Mouse (Mus musculus): ENCODE measurements at regions not wholly inside any gene's neighbourhood (a gene's known extent, or its start where the extent isn't known, plus 50 kb on each side); places are given as distances from the start of the nearest gene placed in this dataset.

GRCm38 (mm10) chr19:59585835-59586234 lies 127.7 kb downstream of the Emx2 start:
- 35% methylated on average over 4 of the region's 4 CpGs for WGBS
- DNase-seq (ENCODE audit: low spot score, missing footprints) (peak; percentile 85), ATAC-seq (ENCODE audit: low FRiP score) (no peak)
- Histone ChIP-seq H3K4me3 (ENCODE audit: low read depth, low read length) (no peak overlapping the region), H3K9ac (ENCODE audit: low read length) (no peak overlapping the region), H3K27me3 (ENCODE audit: control insufficient read depth, insufficient read depth, low read length) (peaks cover 16% of the 10 kb centered on the region), H3K36me3 (ENCODE audit: control insufficient read depth, insufficient read depth, low read length) (no peaks in the 10 kb centered on the region), H3K4me2 (no peak overlapping the region), H3K9me3 (ENCODE audit: control insufficient read depth, low read length) (no peaks in the 10 kb centered on the region), H3K27ac (ENCODE audit: low read depth, low read length) (no peak overlapping the region), H3K4me1 (ENCODE audit: control insufficient read depth, insufficient read depth, low read length) (peaks cover 3% of the 10 kb centered on the region; the same call in 1 of the 2 replicates)

DNA sequence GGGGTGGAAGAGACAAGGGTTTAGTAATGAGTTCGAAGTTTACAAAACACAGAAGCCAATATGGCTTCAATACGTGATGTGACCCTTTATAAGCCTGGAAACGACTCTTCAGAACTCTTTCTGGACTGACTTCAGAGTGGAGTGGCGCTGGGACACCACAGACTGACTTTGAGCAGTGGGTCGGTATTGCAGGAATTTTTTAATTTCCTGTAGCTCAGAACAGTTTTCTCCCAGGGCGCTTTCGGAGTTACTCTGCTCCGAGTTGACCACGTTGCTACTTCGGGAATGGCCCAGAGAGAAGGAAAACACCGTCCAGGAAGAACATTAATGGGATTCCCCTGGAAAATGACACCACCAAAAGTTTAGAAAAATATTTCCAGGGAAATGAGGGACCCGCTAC lies 129.1 kb downstream of the Emx2 start:
- Histone ChIP-seq H3K27me3 (ENCODE audit: control insufficient read depth, insufficient read depth, low read length) (peaks cover 16% of the 10 kb centered on the region), H3K4me1 (ENCODE audit: control insufficient read depth, insufficient read depth, low read length) (peaks cover 3% of the 10 kb centered on the region; the same call in 1 of the 2 replicates), H3K9ac (ENCODE audit: low read length) (no peak overlapping the region), H3K4me3 (ENCODE audit: low read depth, low read length) (no peak overlapping the region), H3K9me3 (ENCODE audit: control insufficient read depth, low read length) (no peaks in the 10 kb centered on the region), H3K27ac (ENCODE audit: low read depth, low read length) (no peak overlapping the region), H3K4me2 (no peak overlapping the region), H3K36me3 (ENCODE audit: control insufficient read depth, insufficient read depth, low read length) (no peaks in the 10 kb centered on the region)
- ATAC-seq (ENCODE audit: low FRiP score) = no peak
- 70% methylated on average over 12 of the region's 12 CpGs for WGBS
- no peak for DNase-seq (ENCODE audit: low spot score, missing footprints)

- Histone ChIP-seq H3K4me2 (peak overlapping the region; percentile 47), H3K27me3 (ENCODE audit: control insufficient read depth, insufficient read depth, low read length) (peaks cover 16% of the 10 kb centered on the region), H3K9ac (ENCODE audit: low read length) (peak overlapping the region; percentile 39; the same call in 1 of the 2 replicates), H3K36me3 (ENCODE audit: control insufficient read depth, insufficient read depth, low read length) (no peaks in the 10 kb centered on the region), H3K4me1 (ENCODE audit: control insufficient read depth, insufficient read depth, low read length) (peaks cover 3% of the 10 kb centered on the region; the same call in 1 of the 2 replicates), H3K27ac (ENCODE audit: low read depth, low read length) (no peak overlapping the region), H3K4me3 (ENCODE audit: low read depth, low read length) (peak overlapping the region; percentile 26), H3K9me3 (ENCODE audit: control insufficient read depth, low read length) (no peaks in the 10 kb centered on the region)
- DNase-seq (ENCODE audit: low spot score, missing footprints) = peak; percentile 91
- peak; percentile 71 for ATAC-seq (ENCODE audit: low FRiP score)
- 3% methylated on average over 17 of the region's 17 CpGs for WGBS
These were observed 129.9 kb downstream of the Emx2 start for GRCm38 (mm10) chr19:59588068-59588522.

DNA sequence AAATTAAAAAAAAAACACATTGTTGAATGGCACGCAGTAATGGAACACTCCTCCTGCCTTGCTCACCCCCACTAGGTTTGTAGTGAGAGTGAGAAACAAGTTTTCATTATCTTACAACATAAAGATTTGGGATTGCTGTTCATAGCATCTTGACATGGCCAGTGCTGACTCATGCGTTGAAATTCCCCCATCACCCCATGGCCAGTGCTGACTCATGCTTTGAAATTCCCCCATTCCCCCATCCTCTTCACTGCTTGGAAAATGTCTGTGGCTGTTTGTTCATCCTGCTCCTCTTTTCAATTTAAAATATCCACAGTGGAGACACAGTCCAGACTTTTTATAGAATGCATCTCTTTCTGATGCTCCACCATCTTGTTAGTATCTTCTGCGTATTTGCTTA lies 131.8 kb downstream of the Emx2 start:
- Histone ChIP-seq H3K4me1 (ENCODE audit: control insufficient read depth, insufficient read depth, low read length) (peaks cover 3% of the 10 kb centered on the region; the same call in 1 of the 2 replicates), H3K9ac (ENCODE audit: low read length) (no peak overlapping the region), H3K27ac (ENCODE audit: low read depth, low read length) (no peak overlapping the region), H3K27me3 (ENCODE audit: control insufficient read depth, insufficient read depth, low read length) (peaks cover 13% of the 10 kb centered on the region), H3K4me2 (no peak overlapping the region), H3K4me3 (ENCODE audit: low read depth, low read length) (no peak overlapping the region), H3K36me3 (ENCODE audit: control insufficient read depth, insufficient read depth, low read length) (no peaks in the 10 kb centered on the region), H3K9me3 (ENCODE audit: control insufficient read depth, low read length) (no peaks in the 10 kb centered on the region)
- WGBS = 94% methylated on average over 3 of the region's 3 CpGs
- no peak for ATAC-seq (ENCODE audit: low FRiP score)
- no peak for DNase-seq (ENCODE audit: low spot score, missing footprints)

GRCm38 (mm10) chr19:59592060-59592459 lies 133.9 kb downstream of the Emx2 start:
- Histone ChIP-seq H3K36me3 (ENCODE audit: control insufficient read depth, insufficient read depth, low read length) (no peaks in the 10 kb centered on the region), H3K4me1 (ENCODE audit: control insufficient read depth, insufficient read depth, low read length) (peaks cover 3% of the 10 kb centered on the region; the same call in 1 of the 2 replicates), H3K4me2 (no peak overlapping the region), H3K27ac (ENCODE audit: low read depth, low read length) (no peak overlapping the region), H3K4me3 (ENCODE audit: low read depth, low read length) (no peak overlapping the region), H3K27me3 (ENCODE audit: control insufficient read depth, insufficient read depth, low read length) (peaks cover 5% of the 10 kb centered on the region), H3K9ac (ENCODE audit: low read length) (no peak overlapping the region), H3K9me3 (ENCODE audit: control insufficient read depth, low read length) (no peaks in the 10 kb centered on the region)
- no peak for ATAC-seq (ENCODE audit: low FRiP score)
- 77% methylated on average over 3 of the region's 3 CpGs for WGBS
- DNase-seq (ENCODE audit: low spot score, missing footprints) = no peak

GRCm38 (mm10) chr19:59624288-59624795 lies 166.2 kb downstream of the Emx2 start:
- Histone ChIP-seq H3K27me3 (ENCODE audit: control insufficient read depth, insufficient read depth, low read length) (no peaks in the 10 kb centered on the region), H3K4me2 (no peak overlapping the region), H3K9ac (ENCODE audit: low read length) (no peak overlapping the region), H3K9me3 (ENCODE audit: control insufficient read depth, low read length) (no peaks in the 10 kb centered on the region), H3K36me3 (ENCODE audit: control insufficient read depth, insufficient read depth, low read length) (no peaks in the 10 kb centered on the region), H3K4me1 (ENCODE audit: control insufficient read depth, insufficient read depth, low read length) (no peaks in the 10 kb centered on the region), H3K4me3 (ENCODE audit: low read depth, low read length) (no peak overlapping the region), H3K27ac (ENCODE audit: low read depth, low read length) (no peak overlapping the region)
- ATAC-seq (ENCODE audit: low FRiP score) (no peak), DNase-seq (ENCODE audit: low spot score, missing footprints) (no peak)
- 50% methylated on average over 6 of the region's 6 CpGs for WGBS

- no peak overlapping the region for H3K27ac ChIP-seq (ENCODE audit: low read depth, low read length)
- no peaks in the 10 kb centered on the region for H3K9me3 ChIP-seq (ENCODE audit: control insufficient read depth, low read length)
- no peak overlapping the region for H3K4me2 ChIP-seq
- DNase-seq (ENCODE audit: low spot score, missing footprints) = peak; percentile 74
- H3K4me3 ChIP-seq (ENCODE audit: low read depth, low read length) = no peak overlapping the region
- no peaks in the 10 kb centered on the region for H3K27me3 ChIP-seq (ENCODE audit: control insufficient read depth, insufficient read depth, low read length)
- H3K36me3 ChIP-seq (ENCODE audit: control insufficient read depth, insufficient read depth, low read length) = no peaks in the 10 kb centered on the region
- 61% methylated on average over 3 of the region's 3 CpGs for WGBS
- no peaks in the 10 kb centered on the region for H3K4me1 ChIP-seq (ENCODE audit: control insufficient read depth, insufficient read depth, low read length)
- no peak overlapping the region for H3K9ac ChIP-seq (ENCODE audit: low read length)
- ATAC-seq (ENCODE audit: low FRiP score) = no peak
These were observed 169.5 kb downstream of the Emx2 start for GRCm38 (mm10) chr19:59627681-59628080.

DNA sequence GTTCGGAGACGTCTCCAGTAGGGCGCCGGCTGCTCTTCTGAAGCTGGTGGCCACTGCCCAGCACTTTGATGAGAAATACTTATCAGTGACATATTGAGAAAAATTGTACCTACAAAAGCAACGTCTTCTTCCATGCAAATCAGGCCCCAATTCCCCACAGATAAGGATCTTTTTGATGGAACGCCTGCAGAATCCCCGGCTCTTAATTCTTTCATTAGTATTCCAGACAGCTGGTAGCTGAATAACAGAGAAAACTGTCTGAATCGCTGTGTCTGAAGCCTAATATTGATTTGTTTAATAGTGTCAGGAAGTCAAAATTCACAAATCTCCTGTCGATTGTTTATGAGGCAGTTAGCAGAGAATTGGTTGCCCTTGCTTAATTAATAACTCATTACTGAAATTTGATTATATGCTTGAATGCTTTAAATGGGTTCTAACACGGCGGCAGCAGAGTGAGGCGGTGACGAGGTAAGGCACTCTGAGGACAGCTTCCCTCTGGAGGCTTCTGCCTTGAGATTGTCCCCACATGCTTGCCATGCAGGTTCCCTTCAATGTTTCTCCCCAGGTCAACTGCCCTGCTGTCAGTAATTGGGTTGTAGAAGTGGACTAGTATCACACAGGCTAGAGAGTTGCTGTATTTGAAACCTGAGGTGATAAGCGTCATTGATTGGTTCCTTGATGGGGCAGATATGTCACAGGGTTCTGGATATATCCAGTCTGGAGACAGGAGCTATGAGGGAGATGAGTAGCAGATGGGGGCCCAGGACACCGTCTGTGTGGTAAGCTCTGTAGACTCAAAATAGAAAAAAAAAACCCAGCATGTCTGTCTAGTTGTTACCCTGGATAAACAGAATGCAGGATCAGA lies 170.4 kb downstream of the Emx2 start:
- Histone ChIP-seq H3K4me1 (ENCODE audit: control insufficient read depth, insufficient read depth, low read length) (no peaks in the 10 kb centered on the region), H3K9ac (ENCODE audit: low read length) (no peak overlapping the region), H3K9me3 (ENCODE audit: control insufficient read depth, low read length) (no peaks in the 10 kb centered on the region), H3K27ac (ENCODE audit: low read depth, low read length) (no peak overlapping the region), H3K36me3 (ENCODE audit: control insufficient read depth, insufficient read depth, low read length) (no peaks in the 10 kb centered on the region), H3K27me3 (ENCODE audit: control insufficient read depth, insufficient read depth, low read length) (no peaks in the 10 kb centered on the region), H3K4me2 (no peak overlapping the region), H3K4me3 (ENCODE audit: low read depth, low read length) (no peak overlapping the region)
- 67% methylated on average over 15 of the region's 15 CpGs for WGBS
- DNase-seq (ENCODE audit: low spot score, missing footprints) (peak; percentile 83), ATAC-seq (ENCODE audit: low FRiP score) (peak; percentile 30; the same call in 1 of the 2 replicates)

- no peak for ATAC-seq (ENCODE audit: low FRiP score)
- Histone ChIP-seq H3K36me3 (ENCODE audit: control insufficient read depth, insufficient read depth, low read length) (no peaks in the 10 kb centered on the region), H3K4me2 (no peak overlapping the region), H3K9ac (ENCODE audit: low read length) (no peak overlapping the region), H3K27ac (ENCODE audit: low read depth, low read length) (no peak overlapping the region), H3K4me3 (ENCODE audit: low read depth, low read length) (no peak overlapping the region), H3K27me3 (ENCODE audit: control insufficient read depth, insufficient read depth, low read length) (no peaks in the 10 kb centered on the region), H3K9me3 (ENCODE audit: control insufficient read depth, low read length) (no peaks in the 10 kb centered on the region), H3K4me1 (ENCODE audit: control insufficient read depth, insufficient read depth, low read length) (no peaks in the 10 kb centered on the region)
- no peak for DNase-seq (ENCODE audit: low spot score, missing footprints)
- 90% methylated on average over 2 of the region's 2 CpGs for WGBS
These were observed 170.9 kb downstream of the Emx2 start for GRCm38 (mm10) chr19:59629161-59629445.
